Mouse (Mus musculus) thymus, adult 2 months (tissue): ENCODE measurements around the gene Sun1.

Source experiments
- CTCF ChIP-seq: fragments of 200-500 bp; IDR thresholded peaks from 2 replicates; pipeline ENCODE4 v1.5.1; 2012; ENCODE audit warnings: mild to moderate bottlenecking, control low read depth, low read length, moderate library complexity, borderline replicate concordance; ENCODE audit not compliant: control insufficient read depth, poor library complexity, insufficient read depth; ENCODE audit errors: extremely low read depth
- POLR2A ChIP-seq: fragments of 200-500 bp; IDR thresholded peaks from 2 replicates; pipeline ENCODE4 v1.6.1; 2012; ENCODE audit warnings: mild to moderate bottlenecking, low read length, control low read depth, moderate library complexity; ENCODE audit not compliant: control insufficient read depth, poor library complexity, insufficient read depth; ENCODE audit errors: extremely low read depth

DNA sequence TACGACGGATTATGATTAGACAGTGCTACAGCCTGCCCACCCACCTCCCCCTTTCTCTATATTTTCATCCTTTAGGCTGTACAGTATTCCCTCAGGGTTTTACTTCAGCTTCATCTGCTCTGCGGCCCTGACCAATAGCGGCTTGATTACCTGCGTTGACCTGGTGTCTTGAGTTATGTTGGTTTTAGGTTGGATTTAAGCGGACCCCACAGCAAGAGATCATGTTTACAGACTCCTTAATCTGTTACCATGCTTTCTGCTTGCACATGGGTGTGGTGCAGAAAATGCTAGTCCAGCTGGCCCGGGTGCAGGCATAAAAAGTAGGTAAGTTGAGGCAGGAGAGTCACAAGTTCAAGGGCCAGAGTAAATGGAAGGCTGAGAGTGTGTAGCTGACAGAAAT, 50.8 kb downstream of the Sun1 start:
- TF ChIP-seq POLR2A = no peak
- TF ChIP-seq CTCF = no peak
